Mouse (Mus musculus) brown adipose tissue, adult 24 weeks (tissue): ENCODE data around the gene Eps15. TPM values are rescaled to one million over a fixed set of nuclear protein-coding genes. Genes with fewer than 3 reads are reported as not detected.

ENCODE experiments used
- H3K27ac ChIP-seq: fragments of 200-500 bp; replicated peaks from 2 replicates; pipeline ENCODE4 v1.5.1; 2012; ENCODE audit warnings: low read depth, mild to moderate bottlenecking, low read length
- H3K4me1 ChIP-seq: fragments of 200-500 bp; 2 replicates; pipeline ENCODE4 v1.6.1; 2012; ENCODE audit warnings: low read length, mixed read lengths; ENCODE audit not compliant: control insufficient read depth, insufficient read depth, insufficient read length
- H3K4me3 ChIP-seq: fragments of 200-500 bp; 2 replicates; pipeline ENCODE4 v1.5.1; 2012; ENCODE audit warnings: low read depth, mild to moderate bottlenecking, low read length, moderate library complexity; ENCODE audit not compliant: insufficient read depth
- polyA plus RNA-seq: library from polyadenylated mRNA; stranded (reverse); fragments of >200 nt; gene quantifications from 2 replicates; pipeline ENCODE4 v1.2.4, GENCODE M21; 2012; ENCODE audit not compliant: missing spikeins, insufficient read depth, insufficient read length

Gene Eps15
- 35.0 and 38.9 TPM in 2 replicates for polyA plus RNA-seq

DNA sequence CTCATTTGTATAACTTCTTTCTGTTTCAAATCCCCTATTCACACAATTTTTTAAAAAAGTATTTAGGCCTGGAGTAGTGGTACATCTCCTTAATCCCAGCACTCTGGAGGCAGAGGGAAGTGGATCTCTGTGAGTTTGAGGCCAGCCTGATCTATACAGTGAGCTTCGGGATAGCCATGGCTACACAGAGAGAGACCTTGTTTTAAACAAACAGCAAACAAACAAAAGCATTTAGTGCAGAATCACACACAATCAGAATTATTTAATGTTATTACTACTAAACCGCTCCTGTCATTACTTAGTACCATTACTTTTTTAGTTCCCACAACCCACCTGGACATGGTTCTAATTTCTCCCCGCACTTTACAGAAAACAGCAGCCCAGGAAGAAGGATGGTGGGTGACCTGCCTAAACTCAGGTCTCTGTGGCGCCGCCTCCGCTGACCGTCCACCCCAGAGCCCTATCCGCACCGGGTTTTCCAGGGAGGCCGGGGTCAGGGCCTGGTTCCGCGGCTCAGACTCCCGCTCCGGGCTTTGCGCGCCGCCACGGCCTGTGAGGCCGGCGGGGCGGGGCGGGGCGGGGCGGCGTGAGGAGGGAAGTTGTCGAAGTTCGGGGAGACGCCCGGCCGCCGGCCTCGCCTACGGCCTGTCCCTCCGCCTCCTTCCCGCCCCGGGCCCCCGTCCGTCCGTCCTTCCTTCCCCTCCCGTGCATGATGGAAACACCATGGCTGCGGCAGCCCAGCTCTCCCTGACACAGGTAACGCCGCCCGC lies at the start of gene Eps15:
Gene Eps15, plus strand, starts transcription at position 580 of the 770 bp plus-strand sequence.
- H3K4me1 ChIP-seq: peaks cover 8% of the 10 kb centered on the region; the same call in 1 of the 2 replicates
- H3K27ac ChIP-seq: peak within 1 kb of the TSS; percentile 45; the same call in 1 of the 2 replicates
- peak within 1 kb of the TSS; percentile 88 for H3K4me3 ChIP-seq

DNA sequence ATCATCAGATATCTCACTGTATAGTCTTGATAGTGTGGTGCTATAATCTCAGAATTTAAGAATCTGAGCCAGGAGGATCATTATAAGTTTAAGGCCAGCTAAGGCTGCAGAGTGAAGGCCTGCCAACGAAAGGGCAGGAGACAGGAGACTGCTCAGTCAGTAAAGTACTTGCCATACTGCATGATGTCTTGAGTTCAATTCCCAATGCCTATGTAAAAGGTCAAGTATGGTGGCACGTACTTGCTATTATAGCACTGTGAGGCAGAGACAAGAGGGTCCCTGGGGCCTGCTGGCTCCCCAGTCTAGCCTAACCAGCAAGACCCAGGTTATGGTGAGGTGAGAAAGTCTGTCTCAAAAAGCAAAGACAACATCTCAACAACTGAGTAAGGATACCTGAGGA lies 45.9 kb upstream of the Eps15 start, which contains the start of gene Calr4:
Gene Calr4, plus strand, starts transcription at position 301 of the 400 bp plus-strand sequence.
- no peak within 1 kb of the TSS for H3K4me3 ChIP-seq

DNA sequence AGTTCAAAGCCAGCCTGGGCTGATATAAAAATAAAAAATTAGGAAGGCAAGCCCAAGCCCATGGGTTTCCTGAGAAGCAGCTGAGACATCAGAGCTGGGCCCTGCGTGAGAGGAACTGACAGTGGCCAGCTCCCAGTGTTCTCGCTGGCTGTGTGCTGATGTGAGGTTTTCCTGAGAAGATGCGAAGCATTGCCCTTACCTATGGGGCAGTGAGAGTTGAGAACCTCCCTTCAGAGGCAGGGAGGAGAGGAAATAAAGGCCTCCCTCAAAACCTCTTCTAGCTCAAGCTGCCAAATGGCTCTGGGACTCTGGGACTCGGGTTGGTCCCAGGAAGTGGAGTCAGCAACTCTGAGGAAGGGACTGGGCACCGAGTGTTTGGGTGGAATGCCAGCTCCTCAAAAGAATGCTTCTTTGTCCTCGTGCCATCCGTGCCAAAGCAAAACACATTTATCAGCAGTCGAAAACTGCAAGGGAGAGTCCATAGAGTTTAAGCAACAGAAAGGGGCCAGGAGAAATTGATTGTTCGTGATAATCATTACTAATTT lies 45.2 kb upstream of the Eps15 start:
- 0 out of 2 replicates have a peak, but pooled peaks cover 2% of the 10 kb centered on the region for H3K4me1 ChIP-seq

More for the DNA sequence above, 45.9 kb upstream of the Eps15 start, which contains the start of gene Calr4:
- Histone ChIP-seq H3K4me1 (0 out of 2 replicates have a peak, but pooled peaks cover 2% of the 10 kb centered on the region), H3K27ac (no peak within 1 kb of the TSS)

DNA sequence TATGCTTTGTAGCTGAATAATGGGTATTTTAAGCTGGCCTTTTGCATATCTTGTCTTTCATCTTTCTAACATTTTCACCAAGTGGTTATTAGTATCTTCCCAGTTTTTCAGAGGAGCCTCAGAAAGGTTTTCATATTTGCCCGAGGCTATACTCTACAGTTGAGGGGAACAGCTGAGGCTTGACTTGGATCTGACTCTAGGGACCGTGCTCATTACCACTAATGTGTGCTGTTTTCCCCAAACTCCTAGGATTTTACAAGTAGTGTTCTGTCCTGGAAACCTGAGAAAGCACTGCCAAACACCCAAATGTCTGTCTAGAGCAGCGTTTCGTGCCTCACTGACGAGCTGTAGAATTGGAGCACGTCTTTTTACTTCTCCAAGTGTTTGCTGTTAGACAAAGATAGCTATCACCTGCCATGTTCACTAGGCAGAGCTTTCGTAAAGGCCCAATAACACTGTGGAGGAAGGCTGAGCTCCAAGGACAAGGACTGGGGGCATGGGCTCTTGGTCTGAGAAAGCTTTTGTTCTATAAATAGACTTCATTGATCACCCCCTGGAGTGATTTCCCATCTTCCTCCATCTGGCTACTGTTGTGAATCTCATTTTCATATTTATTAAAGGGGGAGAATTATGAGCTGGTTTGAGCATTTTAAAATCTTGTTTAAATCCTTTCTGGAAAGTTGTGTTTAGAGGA lies 43.7 kb upstream of the Eps15 start:
- Histone ChIP-seq H3K27ac (no peak overlapping the region), H3K4me1 (0 out of 2 replicates have a peak, but pooled peaks cover 2% of the 10 kb centered on the region), H3K4me3 (no peak overlapping the region)

More for the DNA sequence above, 45.2 kb upstream of the Eps15 start:
- Histone ChIP-seq H3K27ac (no peak overlapping the region), H3K4me3 (no peak overlapping the region)

DNA sequence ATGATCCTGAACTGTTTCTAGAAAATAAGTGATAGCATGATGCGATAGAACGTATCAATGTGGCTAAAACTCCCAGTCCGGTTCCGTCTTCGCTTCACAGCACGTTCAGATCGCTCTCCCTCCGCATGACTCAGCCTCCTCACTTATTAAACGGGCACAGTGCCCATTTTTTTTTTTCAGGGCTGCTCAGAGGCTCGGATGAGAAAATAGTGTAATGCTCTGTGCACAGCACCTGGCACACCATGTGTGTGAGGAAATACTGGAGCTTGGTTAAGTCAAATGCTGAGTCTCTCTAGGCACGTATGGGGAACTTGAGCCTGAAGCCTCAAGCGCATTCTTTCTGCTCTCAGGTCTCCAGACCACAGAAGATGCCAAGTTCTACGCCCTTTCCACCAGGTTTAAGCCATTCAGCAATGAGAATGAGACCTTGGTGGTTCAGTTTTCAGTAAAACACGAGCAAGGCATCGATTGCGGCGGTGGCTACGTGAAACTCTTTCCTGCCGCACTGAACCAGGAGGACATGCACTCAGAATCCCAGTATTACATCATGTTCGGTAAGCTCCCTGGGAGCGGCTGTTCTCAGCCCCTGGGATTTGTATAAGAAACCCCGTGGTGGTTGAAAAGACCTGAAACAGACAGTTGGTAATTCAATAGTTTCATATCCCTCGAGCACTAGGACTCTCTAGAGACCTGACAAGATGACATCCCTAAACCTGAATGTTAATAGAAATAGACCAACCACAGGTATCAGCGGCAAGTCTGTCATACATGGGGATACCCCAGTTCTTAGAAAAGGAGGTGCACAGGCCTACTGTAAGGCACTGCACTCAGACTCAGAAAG lies 41.4 kb upstream of the Eps15 start:
- H3K27ac ChIP-seq: 0 out of 2 replicates have a peak overlapping the region, but pooled peaks have one; percentile 15

DNA sequence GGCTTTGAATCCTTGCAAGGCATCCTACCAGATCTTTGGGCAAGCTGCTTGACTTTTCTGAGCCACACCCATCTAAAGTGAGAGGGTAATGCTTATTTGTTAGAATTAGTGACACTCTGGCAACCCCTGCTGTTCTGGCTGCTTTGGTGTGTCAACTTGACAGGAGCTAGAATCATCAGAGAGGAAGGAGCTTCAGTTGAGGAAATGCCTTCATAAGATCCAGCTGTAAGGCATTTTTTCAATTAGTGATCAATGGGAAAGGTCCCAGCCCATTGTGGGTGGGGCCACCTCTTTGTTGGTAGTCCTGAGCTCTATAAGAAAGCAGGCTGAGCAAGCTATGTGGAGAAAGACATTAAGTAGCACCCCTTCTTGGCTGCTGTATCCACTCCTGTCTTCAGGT lies 38.8 kb upstream of the Eps15 start:
- Histone ChIP-seq H3K4me1 (0 out of 2 replicates have a peak, but pooled peaks cover 2% of the 10 kb centered on the region), H3K27ac (no peak overlapping the region)

More for the DNA sequence above, 41.4 kb upstream of the Eps15 start:
- H3K4me3 ChIP-seq: 0 out of 2 replicates have a peak overlapping the region, but pooled peaks have one; percentile 10
- H3K4me1 ChIP-seq: 0 out of 2 replicates have a peak, but pooled peaks cover 2% of the 10 kb centered on the region

DNA sequence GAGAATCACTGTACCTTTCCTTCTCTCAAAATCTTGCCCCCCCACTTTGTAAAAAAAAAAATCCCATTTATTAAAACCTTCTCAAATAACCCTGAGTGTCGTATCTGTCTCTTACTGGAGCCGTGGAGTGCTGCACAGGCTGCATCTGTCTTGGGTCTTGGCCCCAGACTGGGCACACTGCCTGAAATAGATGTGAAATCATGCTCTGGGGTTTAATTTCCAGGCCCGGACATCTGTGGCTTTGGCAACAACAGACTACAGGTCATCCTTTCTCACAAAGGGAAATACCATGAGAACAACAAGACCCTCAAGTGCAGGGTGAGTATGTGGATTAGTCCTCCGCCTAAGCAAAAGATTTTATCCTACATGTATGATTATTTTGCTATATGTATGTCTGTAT lies 38.1 kb upstream of the Eps15 start:
- H3K4me3 ChIP-seq: no peak overlapping the region
- H3K4me1 ChIP-seq: 0 out of 2 replicates have a peak, but pooled peaks cover 2% of the 10 kb centered on the region
- no peak overlapping the region for H3K27ac ChIP-seq

More for the DNA sequence above, 38.8 kb upstream of the Eps15 start:
- H3K4me3 ChIP-seq: no peak overlapping the region

DNA sequence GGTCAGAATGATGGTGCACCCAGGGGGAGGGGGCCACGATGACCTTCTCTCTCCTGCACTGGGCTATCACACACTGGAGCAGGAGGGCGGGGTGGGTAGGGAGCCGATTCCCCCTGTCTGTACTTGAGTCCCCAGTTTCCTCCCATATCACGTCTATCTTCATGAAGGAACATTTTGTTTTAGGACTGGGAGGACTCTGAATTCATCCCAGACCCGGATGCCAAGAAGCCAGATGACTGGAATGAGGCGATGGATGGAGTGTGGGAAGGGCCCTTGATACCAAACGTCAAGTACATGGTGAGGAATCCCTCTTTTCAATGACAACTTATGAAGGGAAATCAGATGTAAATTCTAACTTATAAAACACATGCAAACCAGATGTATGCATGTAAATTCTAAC lies 35.6 kb upstream of the Eps15 start:
- no peaks in the 10 kb centered on the region for H3K4me1 ChIP-seq
- no peak overlapping the region for H3K27ac ChIP-seq
- H3K4me3 ChIP-seq: no peak overlapping the region

DNA sequence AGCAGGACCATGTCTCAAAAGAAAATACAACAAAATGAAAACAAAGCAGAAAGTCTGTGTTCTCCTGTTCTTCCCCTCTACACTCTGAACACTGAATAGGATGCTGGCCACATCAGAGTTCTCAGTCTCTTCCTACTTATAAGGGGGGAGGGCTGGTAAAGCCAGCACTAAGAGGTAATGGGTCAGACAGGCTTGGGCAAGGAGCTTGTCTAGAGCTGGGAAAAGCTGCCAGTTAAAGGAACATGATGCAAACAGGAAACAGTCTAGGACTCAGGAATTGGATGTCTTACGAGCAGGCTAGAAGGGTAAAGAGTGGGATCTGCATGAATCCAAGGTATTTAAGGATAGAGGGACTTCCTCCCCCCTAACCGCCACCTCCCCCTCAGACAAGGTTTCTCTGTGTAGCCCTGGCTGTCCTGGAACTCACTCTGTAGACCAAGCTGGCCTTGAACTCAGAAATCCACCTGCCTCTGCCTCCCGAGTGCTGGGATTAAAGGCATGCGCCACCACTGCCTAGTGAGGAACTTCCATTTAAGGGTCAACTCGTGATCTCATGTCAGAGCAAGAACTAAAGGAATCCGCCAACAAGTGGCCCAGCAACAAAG lies 35.0 kb upstream of the Eps15 start:
- H3K4me1 ChIP-seq: no peaks in the 10 kb centered on the region
- no peak overlapping the region for H3K4me3 ChIP-seq
- H3K27ac ChIP-seq: peak overlapping the region; percentile 17; the same call in 1 of the 2 replicates

DNA sequence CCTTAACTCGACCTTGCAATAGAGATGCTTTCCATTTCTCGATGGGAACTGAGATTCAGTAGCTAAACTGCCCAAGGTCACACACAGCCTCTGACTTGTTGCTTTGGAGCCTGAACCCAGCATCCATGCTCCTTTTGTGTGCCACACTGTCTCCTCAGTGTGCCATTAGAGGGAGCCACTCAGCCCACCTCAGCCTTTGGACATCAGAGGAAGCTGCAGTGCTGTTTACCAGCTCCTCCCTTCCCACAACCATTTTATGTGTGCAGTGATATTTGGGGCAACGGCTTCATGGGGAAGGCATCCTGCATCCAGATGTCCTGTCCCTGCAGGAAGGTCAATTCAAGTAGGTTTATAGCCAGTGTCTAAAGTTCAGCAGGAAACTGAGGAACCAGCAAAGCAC lies 28.5 kb upstream of the Eps15 start:
- no peak overlapping the region for H3K4me3 ChIP-seq
- H3K27ac ChIP-seq: no peak overlapping the region
- no peaks in the 10 kb centered on the region for H3K4me1 ChIP-seq

DNA sequence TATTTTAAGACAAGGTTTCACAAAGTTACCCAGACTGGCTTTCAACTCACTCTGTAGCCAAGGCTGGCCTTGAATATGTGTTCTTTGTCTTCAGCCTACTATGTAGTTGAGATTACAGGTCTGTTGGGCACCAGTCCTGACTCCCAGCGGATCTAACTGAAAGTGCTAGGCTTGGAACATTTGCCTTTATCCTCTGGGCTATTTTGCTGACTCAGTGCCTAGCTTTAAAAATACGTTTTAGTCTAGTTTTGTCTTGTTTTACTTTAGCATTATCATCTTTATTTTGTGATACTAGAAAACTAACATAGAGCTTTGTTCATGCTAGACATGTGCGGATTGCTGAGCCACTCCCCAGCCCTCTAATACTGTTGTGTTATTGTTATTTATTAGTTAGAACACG lies 27.9 kb upstream of the Eps15 start:
- no peak overlapping the region for H3K27ac ChIP-seq
- no peak overlapping the region for H3K4me3 ChIP-seq
- H3K4me1 ChIP-seq: no peaks in the 10 kb centered on the region

DNA sequence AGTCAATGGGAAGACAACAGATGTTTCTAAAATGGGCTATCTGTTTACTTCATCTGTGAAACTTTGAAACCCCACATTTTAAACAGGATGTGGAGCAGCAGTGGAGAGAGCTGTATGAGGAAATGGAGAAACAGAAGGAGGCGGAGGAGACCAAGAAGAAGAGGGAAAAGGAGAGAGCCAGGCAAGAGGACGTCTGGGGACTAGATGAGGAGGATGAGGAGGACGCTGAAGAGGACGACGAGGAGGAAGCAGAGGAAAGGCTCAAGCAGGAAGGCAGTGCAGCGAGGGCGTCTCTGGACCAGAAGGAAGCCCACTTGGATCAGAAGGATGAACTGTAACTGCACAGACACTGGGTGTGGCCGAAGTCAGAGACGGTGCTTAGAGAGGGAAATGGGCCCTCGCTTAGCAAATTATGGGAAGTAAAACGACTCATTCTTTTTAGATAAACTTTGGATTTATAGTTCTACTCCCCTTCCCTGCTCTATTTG lies 26.4 kb upstream of the Eps15 start:
- Histone ChIP-seq H3K27ac (peak overlapping the region; percentile 70), H3K4me1 (no peaks in the 10 kb centered on the region), H3K4me3 (0 out of 2 replicates have a peak overlapping the region, but pooled peaks have one; percentile 28)

DNA sequence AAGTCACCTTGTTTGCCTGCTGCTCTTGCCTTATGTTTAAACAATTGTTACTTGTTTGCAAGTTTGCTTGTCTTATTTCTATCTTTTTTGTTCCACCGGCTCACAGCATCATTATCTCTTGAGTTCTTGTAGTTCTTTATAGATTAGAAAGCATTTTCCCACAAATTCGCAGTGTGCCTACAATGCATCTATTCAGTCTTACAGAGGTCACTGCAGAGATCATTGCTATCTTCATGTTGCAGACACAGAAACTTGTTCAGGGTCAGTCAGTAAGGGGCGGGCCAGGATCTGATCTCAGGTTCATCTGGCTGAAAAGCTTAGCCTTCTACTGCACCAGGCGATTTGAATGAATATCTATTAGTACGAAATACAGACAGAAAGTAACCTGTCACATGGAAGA lies 25.6 kb upstream of the Eps15 start:
- H3K4me1 ChIP-seq: no peaks in the 10 kb centered on the region
- H3K4me3 ChIP-seq: no peak overlapping the region
- no peak overlapping the region for H3K27ac ChIP-seq

DNA sequence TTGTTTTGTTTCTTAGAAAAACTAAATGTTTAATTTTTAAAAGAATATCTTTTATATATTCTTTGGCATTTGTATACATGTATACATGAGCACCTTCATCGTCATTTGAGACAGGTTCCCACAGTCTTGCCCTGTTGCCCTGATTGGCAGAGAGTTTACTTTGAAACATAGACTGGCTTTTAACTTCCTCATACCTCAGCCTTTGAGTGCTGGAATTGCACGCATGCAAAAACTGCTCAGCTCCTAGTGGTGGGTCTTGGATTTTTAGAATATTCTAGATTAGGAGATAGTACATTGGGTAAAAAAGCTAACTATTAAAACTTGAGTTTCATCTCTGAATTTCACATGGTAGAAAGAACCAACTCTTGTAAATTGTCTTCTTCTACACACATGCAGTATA lies 24.7 kb upstream of the Eps15 start:
- no peak overlapping the region for H3K4me3 ChIP-seq
- no peaks in the 10 kb centered on the region for H3K4me1 ChIP-seq
- no peak overlapping the region for H3K27ac ChIP-seq
